In the genomic region with DNA sequence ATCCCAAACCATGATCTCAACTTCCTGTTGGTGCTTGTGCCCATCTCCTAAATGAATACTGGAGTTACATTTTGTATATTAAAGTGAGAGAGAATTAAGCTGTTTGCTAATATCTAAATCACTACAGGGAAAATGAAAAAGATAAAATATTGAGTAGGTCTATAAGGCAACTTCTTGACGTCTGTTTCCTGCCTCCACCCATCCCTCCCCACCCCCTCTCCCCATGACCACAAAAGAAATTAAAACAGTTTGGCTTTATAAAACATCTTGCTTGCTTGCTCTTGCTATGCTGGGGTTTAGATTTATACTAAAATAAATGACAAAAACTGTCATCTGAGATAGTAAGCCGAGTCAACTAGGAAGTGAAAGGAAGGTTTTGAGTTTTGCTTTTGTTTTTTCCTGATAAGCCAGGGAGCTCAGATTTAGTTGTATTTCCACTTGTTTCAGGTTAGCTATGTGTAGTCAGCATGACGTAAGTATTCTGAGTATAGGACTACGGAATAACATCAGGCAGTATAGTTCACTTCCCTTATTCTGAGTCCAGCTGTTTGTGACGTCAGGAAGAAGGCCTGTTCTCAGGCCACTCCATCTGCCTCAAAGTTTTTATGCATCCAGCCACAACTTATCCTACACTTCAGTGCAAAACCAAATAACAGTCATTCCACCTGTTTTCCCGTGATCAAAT, we compare ENCODE assay signal across 29 mouse cellular contexts. TPM values are rescaled to one million over a fixed set of nuclear protein-coding genes. Genes with fewer than 3 reads are reported as not detected.
DNase-seq lines count a peak whose midpoint lies in the region; ATAC-seq lines count a peak whose summit lies in the region.
"Had no signal": no experiment of that assay in that cellular context is flagged by ENCODE, and none has a peak within 500 bp of the region (broad histone marks: within the 10 kb centered on the region; RNA-seq: fewer than 3 reads in every experiment).

No protein-coding gene starts in this region.

- intact Hi-C loops in gastrocnemius, postnatal 14 days (cut with DNase I; ENCODE audit: low total_unique reads), result no loop called here

- H3K9me3 ChIP-seq in kidney, embryonic 14.5 days (ENCODE audit: control insufficient read depth, low read length), result no peaks in the 10 kb centered on the region
- H3K9me3 ChIP-seq: forebrain, embryonic 15.5 days; heart, embryonic 12.5 days; hindbrain, embryonic 15.5 days; intestine, embryonic 15.5 days; limb, embryonic 12.5 days; liver, embryonic 15.5 days; lung, embryonic 15.5 days; midbrain, embryonic 13.5 days; neural tube, embryonic 15.5 days had no signal

- H3K27ac ChIP-seq in kidney, embryonic 14.5 days (ENCODE audit: low read depth, low read length), result no peak overlapping the region
- H3K27ac ChIP-seq: forebrain, embryonic 15.5 days; heart, adult 2 months; hindbrain, embryonic 15.5 days; intestine, embryonic 15.5 days; left cerebral cortex, adult 2 months; limb, embryonic 12.5 days; liver, embryonic 15.5 days; lung, embryonic 15.5 days; midbrain, embryonic 13.5 days; neural tube, embryonic 15.5 days had no signal

- peak; percentile 41 for DNase-seq in splenic B cell, adult 2 months (ENCODE audit: low read depth, low spot score)
- DNase-seq in lung, adult 18-20 months, result no peak
- DNase-seq in gastrocnemius, postnatal 14 days, result no peak
- no peak for DNase-seq in spleen, adult 12 weeks (ENCODE audit: low spot score)
- DNase-seq: adrenal gland, postnatal 36 days; cerebellum, adult 2 months; cerebellum, postnatal 14 days; gastrocnemius, postnatal 36 days; heart, adult 2 months; heart, postnatal 4 days; kidney, adult 9 months; kidney, postnatal 14 days; layer of hippocampus, adult 9-11 months; right cerebral cortex, adult 18-20 months had no signal

- H3K27me3 ChIP-seq in splenic B cell, adult 2 months (ENCODE audit: control insufficient read depth, insufficient read depth, low read length, poor library complexity, severe bottlenecking), result no peaks in the 10 kb centered on the region
- no peaks in the 10 kb centered on the region for H3K27me3 ChIP-seq in kidney, embryonic 14.5 days (ENCODE audit: control insufficient read depth, insufficient read depth, low read length)
- H3K27me3 ChIP-seq: forebrain, embryonic 15.5 days; heart, embryonic 12.5 days; hindbrain, embryonic 15.5 days; intestine, embryonic 15.5 days; limb, embryonic 12.5 days; liver, embryonic 15.5 days; lung, embryonic 15.5 days; midbrain, embryonic 13.5 days; neural tube, embryonic 15.5 days; Patski had no signal

- peak; percentile 59 for ATAC-seq in CD4-positive, CD25-positive, alpha-beta regulatory T cell, adult 4 months
- ATAC-seq in common myeloid progenitor, adult 5-6 weeks (replicated peaks; ENCODE audit: low read depth, poor library complexity, severe bottlenecking), result peak; percentile 92
- ATAC-seq in megakaryocyte, adult 5-6 weeks (ENCODE audit: poor library complexity, severe bottlenecking), result peak; percentile 77
- ATAC-seq in kidney, embryonic 14.5 days (ENCODE audit: low FRiP score, low TSS enrichment), result no peak
- ATAC-seq: forebrain, embryonic 15.5 days; intestine, embryonic 15.5 days; midbrain, embryonic 13.5 days; Patski had no signal

- no peaks in the 10 kb centered on the region for H3K4me1 ChIP-seq in kidney, embryonic 14.5 days (ENCODE audit: control insufficient read depth, insufficient read depth, low read length)
- H3K4me1 ChIP-seq: forebrain, embryonic 15.5 days; hindbrain, embryonic 15.5 days; intestine, embryonic 15.5 days; limb, embryonic 12.5 days; liver, embryonic 15.5 days; lung, embryonic 15.5 days; midbrain, embryonic 13.5 days; neural tube, embryonic 15.5 days had no signal

- H3K4me2 ChIP-seq in kidney, embryonic 14.5 days (replicated peaks; ENCODE audit: low read depth, low read length), result no peak overlapping the region
- H3K4me2 ChIP-seq: forebrain, embryonic 15.5 days; heart, embryonic 12.5 days; hindbrain, embryonic 15.5 days; intestine, embryonic 15.5 days; limb, embryonic 12.5 days; liver, embryonic 15.5 days; lung, embryonic 15.5 days; midbrain, embryonic 13.5 days; neural tube, embryonic 15.5 days had no signal

- no peak overlapping the region for H3K4me3 ChIP-seq in kidney, embryonic 14.5 days (ENCODE audit: low read length)
- H3K4me3 ChIP-seq: forebrain, embryonic 15.5 days; heart, adult 2 months; heart, embryonic 12.5 days; hindbrain, embryonic 15.5 days; intestine, embryonic 15.5 days; left cerebral cortex, adult 2 months; limb, embryonic 12.5 days; liver, embryonic 15.5 days; lung, embryonic 15.5 days; midbrain, embryonic 13.5 days; neural tube, embryonic 15.5 days had no signal

- no peak overlapping the region for H3K9ac ChIP-seq in kidney, embryonic 14.5 days (ENCODE audit: low read depth, low read length)
- H3K9ac ChIP-seq: forebrain, embryonic 15.5 days; heart, embryonic 12.5 days; hindbrain, embryonic 15.5 days; intestine, embryonic 15.5 days; limb, embryonic 12.5 days; liver, embryonic 15.5 days; lung, embryonic 15.5 days; midbrain, embryonic 13.5 days; neural tube, embryonic 15.5 days had no signal

- H3K36me3 ChIP-seq in splenic B cell, adult 2 months (ENCODE audit: control insufficient read depth, insufficient read depth, low read length, poor library complexity, severe bottlenecking), result no peaks in the 10 kb centered on the region
- no peaks in the 10 kb centered on the region; the same call in 1 of the 2 replicates for H3K36me3 ChIP-seq in kidney, embryonic 14.5 days (ENCODE audit: control insufficient read depth, insufficient read depth, low read length)
- H3K36me3 ChIP-seq: forebrain, embryonic 15.5 days; heart, embryonic 12.5 days; hindbrain, embryonic 15.5 days; intestine, embryonic 15.5 days; liver, embryonic 15.5 days; lung, embryonic 15.5 days; midbrain, embryonic 13.5 days; neural tube, embryonic 15.5 days had no signal

- WGBS in kidney, embryonic 14.5 days, result 80% methylated on average over 6 of the region's 6 CpGs

RNA-seq across cellular contexts. Expression of a gene that starts 36.1 kb away (rescaled TPM):
- 10 to 100 TPM; 54.7 to 65.5 TPM for polyA plus RNA-seq in CD4-positive, CD25-positive, alpha-beta regulatory T cell, adult 4 months (2017; shearing (Covaris generic))
- 42.9 and 43.7 TPM in 2 replicates for total RNA-seq in common myeloid progenitor, adult 5-6 weeks (2017)
- 13.8 and 16.5 TPM in 2 replicates for total RNA-seq in megakaryocyte, adult 5-6 weeks (2015)
- 14.6 and 19.4 TPM in 2 replicates for total RNA-seq in megakaryocyte, adult 5-6 weeks (2017)
- 52.4 and 64.9 TPM in 2 replicates for polyA plus RNA-seq in kidney, embryonic 14.5 days (2014; fragmentation: Nextera tagmentation; extraction: Ambion mirVana)
- 1 to 10 TPM; 8.4 to 8.5 TPM for total RNA-seq in gastrocnemius, postnatal 14 days (2021)
